ENCODE assay signal across 8 mouse cellular contexts in the genomic region with DNA sequence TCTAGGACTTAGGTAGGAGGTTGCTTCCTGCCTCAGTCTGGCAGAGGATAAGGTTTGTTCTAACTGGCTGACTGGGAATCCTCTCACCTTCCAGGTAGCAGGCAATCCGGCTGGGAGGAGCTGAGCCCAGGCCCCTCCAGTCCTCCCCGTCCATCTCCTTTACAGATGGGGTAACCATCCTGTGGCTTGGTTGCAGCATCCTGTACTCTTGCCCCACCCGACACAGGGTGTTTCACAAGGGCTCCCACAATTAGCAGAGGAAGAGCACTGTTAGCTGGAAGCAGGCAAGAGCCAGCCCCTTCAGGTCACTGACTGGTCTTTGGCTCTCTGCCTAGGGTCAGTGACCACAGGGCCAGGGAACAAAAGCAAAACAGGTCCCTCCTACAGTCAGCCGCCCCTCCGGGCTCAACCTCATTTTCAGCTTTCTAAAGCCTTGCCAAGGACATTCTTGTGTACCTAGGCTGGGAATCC. TPM values are rescaled to one million over a fixed set of nuclear protein-coding genes. Genes with fewer than 3 reads are reported as not detected.
DNase-seq lines count a peak whose midpoint lies in the region; ATAC-seq and TF ChIP-seq lines count a peak whose summit lies in the region.

No protein-coding gene starts in this region.

- 47% methylated on average over 5 of the region's 5 CpGs for whole genome bisulfite sequencing in heart, embryonic 11.5 days (ENCODE audit: insufficient replicate concordance)
- 47% methylated on average over 5 of the region's 5 CpGs for WGBS in stomach, postnatal 0 days

- no peak for TF ChIP-seq CTCF in stomach, postnatal 0 days (IDR thresholded peaks at IDR 0.05; ENCODE audit: low read depth)

- peaks cover 9% of the 10 kb centered on the region; the same call in 1 of the 2 replicates for H3K36me3 ChIP-seq in heart, embryonic 11.5 days (ENCODE audit: control insufficient read depth, insufficient read depth, low read length)
- H3K36me3 ChIP-seq in stomach, postnatal 0 days (ENCODE audit: control insufficient read depth, insufficient read depth, low read length), result no peaks in the 10 kb centered on the region

- no peaks in the 10 kb centered on the region for H3K27me3 ChIP-seq in heart, embryonic 11.5 days (ENCODE audit: control insufficient read depth, insufficient read depth, low read length)
- H3K27me3 ChIP-seq in stomach, postnatal 0 days (ENCODE audit: control insufficient read depth, insufficient read depth, low read length), result no peaks in the 10 kb centered on the region

- peak overlapping the region; percentile 92 for H3K4me3 ChIP-seq in heart, embryonic 11.5 days (ENCODE audit: low read depth, low read length)
- peak overlapping the region; percentile 18 for H3K4me3 ChIP-seq in stomach, postnatal 0 days (ENCODE audit: low read depth, low read length)

- no peak for ATAC-seq in heart, embryonic 11.5 days (replicated peaks; ENCODE audit: insufficient number of reproducible peaks, low FRiP score, low TSS enrichment)
- no peak for ATAC-seq in stomach, postnatal 0 days (ENCODE audit: low FRiP score, low TSS enrichment)

- peak overlapping the region; percentile 91 for H3K4me2 ChIP-seq in heart, embryonic 11.5 days
- H3K4me2 ChIP-seq in stomach, postnatal 0 days (replicated peaks; ENCODE audit: low read depth), result peak overlapping the region; percentile 82

- H3K4me1 ChIP-seq in heart, embryonic 11.5 days (ENCODE audit: control insufficient read depth, insufficient read depth, low read length), result peaks cover 41% of the 10 kb centered on the region
- peaks cover 8% of the 10 kb centered on the region for H3K4me1 ChIP-seq in stomach, postnatal 0 days (replicated peaks; ENCODE audit: control insufficient read depth, insufficient read depth)

- peak overlapping the region; percentile 69 for H3K9ac ChIP-seq in heart, embryonic 11.5 days (ENCODE audit: low read depth, low read length)
- H3K9ac ChIP-seq in stomach, postnatal 0 days (ENCODE audit: low read length), result peak overlapping the region; percentile 51

- H3K9me3 ChIP-seq in heart, embryonic 11.5 days (replicated peaks; ENCODE audit: control insufficient read depth, low read length), result no peaks in the 10 kb centered on the region
- no peaks in the 10 kb centered on the region for H3K9me3 ChIP-seq in stomach, postnatal 0 days (ENCODE audit: control insufficient read depth, low read length)

- peak; percentile 69 for DNase-seq in adrenal gland, postnatal 10 days
- DNase-seq in adrenal gland, adult 8-10 months, result no peak
- DNase-seq in Muller cell, postnatal 12 days (ENCODE audit: inconsistent ontology term), result peak; percentile 82
- DNase-seq in kidney, postnatal 10 days, result peak; percentile 79
- DNase-seq in lung, postnatal 36 days, result peak; percentile 79
- peak; percentile 64 for DNase-seq in stomach, postnatal 0 days (ENCODE audit: low spot score)
- DNase-seq in left cerebral cortex, adult 11 months (ENCODE audit: low spot score), result no peak

- H3K27ac ChIP-seq in heart, embryonic 11.5 days (ENCODE audit: low read depth, low read length), result peak overlapping the region; percentile 83
- peak overlapping the region; percentile 97 for H3K27ac ChIP-seq in stomach, postnatal 0 days (replicated peaks)

- TF ChIP-seq EP300 in stomach, postnatal 0 days (optimal IDR thresholded peaks at IDR 0.05), result no peak

RNA-seq across cellular contexts. Expression of gene Mafg, which starts 3.0 kb away (rescaled TPM):
- 10 to 100 TPM; 41.1 to 46.5 TPM for total RNA-seq in adrenal gland, postnatal 10 days (2021)
- total RNA-seq in adrenal gland, adult 8-10 months (2022), result 10 to 100 TPM; 53.2 to 74.4 (median 69.7) TPM
- 19.4 and 20.2 TPM in 2 replicates for polyA plus RNA-seq in heart, embryonic 11.5 days (2014; fragmentation: Nextera tagmentation; extraction: Ambion mirVana)
- 21.0 and 21.3 TPM in 2 replicates for polyA plus RNA-seq in stomach, postnatal 0 days (2015; fragmentation: Nextera tagmentation; extraction: Ambion mirVana)

RNA-seq across cellular contexts. Expression of gene Sirt7, which starts 5.4 kb away (rescaled TPM):
- 10 to 100 TPM; 33.2 to 40.3 TPM for total RNA-seq in adrenal gland, postnatal 10 days (2021)
- 10 to 100 TPM; 61.1 to 97.1 (median 75.7) TPM for total RNA-seq in adrenal gland, adult 8-10 months (2022)
- 18.8 and 22.5 TPM in 2 replicates for polyA plus RNA-seq in heart, embryonic 11.5 days (2014; fragmentation: Nextera tagmentation; extraction: Ambion mirVana)
- 36.1 and 42.2 TPM in 2 replicates for polyA plus RNA-seq in stomach, postnatal 0 days (2015; fragmentation: Nextera tagmentation; extraction: Ambion mirVana)

RNA-seq across cellular contexts. Expression of gene Pcyt2, which starts 12.7 kb away (rescaled TPM):
- 100 to 1,000 TPM; 144 to 150 TPM for total RNA-seq in adrenal gland, postnatal 10 days (2021)
- total RNA-seq in adrenal gland, adult 8-10 months (2022), result 100 to 1,000 TPM; 201 to 310 (median 259) TPM
- 79.2 and 79.9 TPM in 2 replicates for polyA plus RNA-seq in heart, embryonic 11.5 days (2014; fragmentation: Nextera tagmentation; extraction: Ambion mirVana)
- 73.7 and 79.0 TPM in 2 replicates for polyA plus RNA-seq in stomach, postnatal 0 days (2015; fragmentation: Nextera tagmentation; extraction: Ambion mirVana)

RNA-seq across cellular contexts. Expression of gene Pycr1, which starts 13.1 kb away (rescaled TPM):
- total RNA-seq in adrenal gland, postnatal 10 days (2021), result 1 to 10 TPM; 5.1 to 5.2 TPM
- total RNA-seq in adrenal gland, adult 8-10 months (2022), result 1 to 10 TPM in 3 of 4 experiments, under 1 TPM in 1; 0.73 to 2.0 (median 1.3) TPM
- polyA plus RNA-seq in heart, embryonic 11.5 days (2014; fragmentation: Nextera tagmentation; extraction: Ambion mirVana), result 22.8 and 24.9 TPM in 2 replicates
- 13.9 and 18.4 TPM in 2 replicates for polyA plus RNA-seq in stomach, postnatal 0 days (2015; fragmentation: Nextera tagmentation; extraction: Ambion mirVana)

RNA-seq across cellular contexts. Expression of gene Myadml2, which starts 17.5 kb away (rescaled TPM):
- 1 to 10 TPM; 3.2 to 7.6 TPM for total RNA-seq in adrenal gland, postnatal 10 days (2021)
- 1 to 10 TPM in 1 of 4 experiments, under 1 TPM in 2, not detected in 1; 0.65 to 1.2 (median 0.81) TPM for total RNA-seq in adrenal gland, adult 8-10 months (2022)
- 8.1 and 12.3 TPM in 2 replicates for polyA plus RNA-seq in heart, embryonic 11.5 days (2014; fragmentation: Nextera tagmentation; extraction: Ambion mirVana)
- polyA plus RNA-seq in stomach, postnatal 0 days (2015; fragmentation: Nextera tagmentation; extraction: Ambion mirVana), result 0.21 TPM in 1 of 2 replicates, not detected in the other

Comparison
In these comparisons a context has a peak if more than half of its experiments do, and no peak if none do; other contexts are left out.
1. DNase-seq: peak in adrenal gland, postnatal 10 days (single experiment), Muller cell, postnatal 12 days (single experiment), kidney, postnatal 10 days (single experiment), lung, postnatal 36 days (single experiment) and stomach, postnatal 0 days (single experiment); none in adrenal gland, adult 8-10 months (single experiment) and left cerebral cortex, adult 11 months (single experiment).